Mouse (Mus musculus): ENCODE measurements around the gene Klk1b8. TPM values are rescaled to one million over a fixed set of nuclear protein-coding genes. Genes with fewer than 3 reads are reported as not detected.

Gene Klk1b8
- polyA plus RNA-seq, 1 experiment from 2014 or later: 0.16 TPM

Other genes with a start within 250 kb of the Klk1b8 start
- gene Klk13, start 238.1 kb upstream of the Klk1b8 start, polyA plus RNA-seq (2015; fragmentation: Nextera tagmentation; extraction: Ambion mirVana): 0.18 and 0.60 TPM in 2 replicates
- not detected in 2 replicates for gene Klk12, start 181.8 kb upstream of the Klk1b8 start, polyA plus RNA-seq (2015; fragmentation: Nextera tagmentation; extraction: Ambion mirVana)
- gene Klk11, start 176.1 kb upstream of the Klk1b8 start, polyA plus RNA-seq (2015; fragmentation: Nextera tagmentation; extraction: Ambion mirVana): 0.46 and 0.58 TPM in 2 replicates
- 3.0 and 3.4 TPM in 2 replicates for gene Klk10, start 169.6 kb upstream of the Klk1b8 start, polyA plus RNA-seq (2015; fragmentation: Nextera tagmentation; extraction: Ambion mirVana)
- not detected in 2 replicates for gene Klk9, start 158.8 kb upstream of the Klk1b8 start, polyA plus RNA-seq (2015; fragmentation: Nextera tagmentation; extraction: Ambion mirVana)
- 14.5 and 15.1 TPM in 2 replicates for gene Klk8, start 153.1 kb upstream of the Klk1b8 start, polyA plus RNA-seq (2015; fragmentation: Nextera tagmentation; extraction: Ambion mirVana)
- gene Klk7, start 139.4 kb upstream of the Klk1b8 start, polyA plus RNA-seq (2015; fragmentation: Nextera tagmentation; extraction: Ambion mirVana): not detected in 2 replicates
- not detected in 2 replicates for gene Klk6, start 126.2 kb upstream of the Klk1b8 start, polyA plus RNA-seq (2015; fragmentation: Nextera tagmentation; extraction: Ambion mirVana)
- gene Klk5, start 108.7 kb upstream of the Klk1b8 start, polyA plus RNA-seq (2015; fragmentation: Nextera tagmentation; extraction: Ambion mirVana): not detected in 2 replicates
- gene Klk4, start 69.5 kb upstream of the Klk1b8 start, polyA plus RNA-seq (2015; fragmentation: Nextera tagmentation; extraction: Ambion mirVana): not detected in 2 replicates
- not detected in 2 replicates for gene Klk15, start 16.9 kb upstream of the Klk1b8 start, polyA plus RNA-seq (2015; fragmentation: Nextera tagmentation; extraction: Ambion mirVana)
- gene Klk1b1, start 16.1 kb downstream of the Klk1b8 start, polyA plus RNA-seq (2015; fragmentation: Nextera tagmentation; extraction: Ambion mirVana): not detected in 2 replicates
- not detected in 2 replicates for gene Klk1b9, start 25.4 kb downstream of the Klk1b8 start, polyA plus RNA-seq (2015; fragmentation: Nextera tagmentation; extraction: Ambion mirVana)
- not detected in 2 replicates for gene Klk1b11, start 45.2 kb downstream of the Klk1b8 start, polyA plus RNA-seq (2015; fragmentation: Nextera tagmentation; extraction: Ambion mirVana)
- not detected in 2 replicates for gene Klk1b26, start 61.5 kb downstream of the Klk1b8 start, polyA plus RNA-seq (2015; fragmentation: Nextera tagmentation; extraction: Ambion mirVana)
- not detected in 2 replicates for gene Klk1b27, start 101.6 kb downstream of the Klk1b8 start, polyA plus RNA-seq (2015; fragmentation: Nextera tagmentation; extraction: Ambion mirVana)
- not detected in 2 replicates for gene Klk1b21, start 151.7 kb downstream of the Klk1b8 start, polyA plus RNA-seq (2015; fragmentation: Nextera tagmentation; extraction: Ambion mirVana)
- gene Klk1b22, start 162.0 kb downstream of the Klk1b8 start, polyA plus RNA-seq (2015; fragmentation: Nextera tagmentation; extraction: Ambion mirVana): not detected in 2 replicates
- gene Klk1b16, start 186.1 kb downstream of the Klk1b8 start, polyA plus RNA-seq (2015; fragmentation: Nextera tagmentation; extraction: Ambion mirVana): 0.11 TPM in 1 of 2 replicates, not detected in the other
- gene Klk1b24, start 237.6 kb downstream of the Klk1b8 start, polyA plus RNA-seq (2015; fragmentation: Nextera tagmentation; extraction: Ambion mirVana): 0.52 TPM in 1 of 2 replicates, not detected in the other
- gene Klk1b3, start 247.5 kb downstream of the Klk1b8 start, polyA plus RNA-seq (2015; fragmentation: Nextera tagmentation; extraction: Ambion mirVana): 0.38 and 0.51 TPM in 2 replicates